Mouse (Mus musculus) liver, adult (tissue): ENCODE data around the gene Ppp2r5c.

Source experiments
- GATA4 ChIP-seq: IDR thresholded peaks from 2 replicates; pipeline ENCODE4 v1.6.1; 2014; ENCODE audit warnings: mild to moderate bottlenecking, low read length; ENCODE audit not compliant: insufficient replicate concordance

The Ppp2r5c gene

DNA sequence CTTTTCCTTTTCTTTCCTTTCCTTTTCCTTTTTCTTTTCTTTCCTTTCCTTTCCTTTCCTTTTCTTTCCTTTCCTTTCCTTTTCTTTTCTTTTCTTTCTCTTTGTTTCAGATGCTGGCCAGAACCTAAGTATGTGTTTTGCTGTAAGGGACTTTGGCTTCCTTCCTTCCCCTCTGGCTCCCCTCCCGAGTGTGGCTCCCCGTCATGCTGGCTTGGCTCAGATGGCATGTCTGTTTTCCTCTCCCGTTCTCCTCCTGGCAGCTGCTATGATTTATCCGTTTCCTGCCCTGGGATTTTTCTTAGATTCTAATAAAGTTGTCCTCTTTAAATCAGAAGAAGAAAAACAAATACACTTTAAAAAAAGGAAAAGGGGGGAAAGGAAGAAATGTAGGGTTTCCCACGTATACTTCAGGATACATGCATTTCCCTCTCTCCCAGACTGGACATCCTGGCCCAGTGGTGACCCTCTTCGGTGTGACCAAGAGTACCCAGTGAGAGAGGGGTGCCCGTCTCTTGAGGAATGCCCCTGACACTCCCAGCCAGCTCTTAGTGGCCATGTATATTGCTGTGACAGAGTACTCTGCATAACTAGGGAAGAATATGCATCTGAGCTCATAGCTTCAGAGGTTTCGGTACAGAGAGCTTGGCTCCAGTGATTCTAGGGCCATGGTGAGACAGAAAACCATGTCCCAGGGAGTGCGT lies 63.4 kb downstream of the Ppp2r5c start:
- no peak for TF ChIP-seq GATA4

DNA sequence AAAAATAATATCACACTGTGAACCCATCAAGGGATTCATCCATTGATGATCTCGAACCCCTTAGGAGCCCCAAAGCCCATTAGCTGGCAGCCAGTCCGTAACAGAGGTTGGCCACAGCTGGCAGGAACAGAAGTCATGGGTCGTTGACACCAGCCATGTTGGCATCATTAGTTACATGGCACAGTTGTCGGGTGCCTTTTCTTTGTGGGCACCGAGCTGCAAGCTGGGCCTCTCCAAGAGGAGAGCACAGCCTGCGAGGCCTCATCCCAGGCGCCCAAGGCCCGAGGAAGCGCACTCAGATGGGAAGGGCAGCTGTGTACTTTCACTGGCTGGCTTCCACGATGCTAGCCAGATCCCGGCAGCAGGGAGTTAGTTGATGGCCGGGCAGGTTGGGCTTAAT lies 64.3 kb downstream of the Ppp2r5c start:
- no peak for TF ChIP-seq GATA4

GRCm38 (mm10) chr12:110511856-110512433 lies 65.0 kb downstream of the Ppp2r5c start:
- no peak for TF ChIP-seq GATA4

DNA sequence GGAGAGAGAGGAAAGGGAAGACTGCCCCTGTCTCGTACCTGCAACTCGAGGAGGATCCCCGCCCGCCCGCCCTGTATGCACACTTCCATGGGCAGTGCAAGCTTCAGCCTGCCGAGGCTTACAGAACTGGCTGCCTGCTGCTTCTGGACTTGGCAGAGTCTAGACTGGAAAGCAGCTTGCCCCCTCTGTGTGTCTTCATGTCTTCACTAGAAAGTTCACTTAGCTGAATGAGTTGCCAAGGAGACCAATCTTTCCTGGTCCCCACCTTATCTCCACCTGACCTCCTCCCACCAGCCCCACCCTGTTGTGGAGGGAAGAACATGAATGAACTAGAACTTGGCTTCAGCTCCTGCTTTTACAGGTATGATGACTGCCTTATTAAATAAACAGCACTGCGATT lies 66.0 kb downstream of the Ppp2r5c start:
- no peak for TF ChIP-seq GATA4

DNA sequence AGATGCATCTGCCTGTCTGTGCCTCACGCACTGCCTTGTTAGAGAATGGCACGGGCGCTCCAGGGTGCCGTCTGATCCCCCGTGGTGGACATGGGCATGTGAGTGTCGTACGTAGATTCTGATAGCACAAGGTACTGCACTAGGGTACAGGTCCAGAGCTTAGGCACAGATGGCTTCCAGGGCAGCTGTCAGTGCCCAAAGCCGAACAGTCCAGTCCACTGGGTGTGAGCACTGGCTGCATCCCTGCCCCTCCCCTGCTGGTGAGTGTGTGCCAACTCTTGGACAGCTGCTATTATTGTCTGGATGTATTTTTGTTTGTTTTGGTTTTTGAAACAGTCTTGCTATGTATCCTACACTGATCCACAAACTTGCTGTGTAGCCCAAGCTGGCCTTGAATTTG lies 68.8 kb downstream of the Ppp2r5c start:
- TF ChIP-seq GATA4 = no peak

DNA sequence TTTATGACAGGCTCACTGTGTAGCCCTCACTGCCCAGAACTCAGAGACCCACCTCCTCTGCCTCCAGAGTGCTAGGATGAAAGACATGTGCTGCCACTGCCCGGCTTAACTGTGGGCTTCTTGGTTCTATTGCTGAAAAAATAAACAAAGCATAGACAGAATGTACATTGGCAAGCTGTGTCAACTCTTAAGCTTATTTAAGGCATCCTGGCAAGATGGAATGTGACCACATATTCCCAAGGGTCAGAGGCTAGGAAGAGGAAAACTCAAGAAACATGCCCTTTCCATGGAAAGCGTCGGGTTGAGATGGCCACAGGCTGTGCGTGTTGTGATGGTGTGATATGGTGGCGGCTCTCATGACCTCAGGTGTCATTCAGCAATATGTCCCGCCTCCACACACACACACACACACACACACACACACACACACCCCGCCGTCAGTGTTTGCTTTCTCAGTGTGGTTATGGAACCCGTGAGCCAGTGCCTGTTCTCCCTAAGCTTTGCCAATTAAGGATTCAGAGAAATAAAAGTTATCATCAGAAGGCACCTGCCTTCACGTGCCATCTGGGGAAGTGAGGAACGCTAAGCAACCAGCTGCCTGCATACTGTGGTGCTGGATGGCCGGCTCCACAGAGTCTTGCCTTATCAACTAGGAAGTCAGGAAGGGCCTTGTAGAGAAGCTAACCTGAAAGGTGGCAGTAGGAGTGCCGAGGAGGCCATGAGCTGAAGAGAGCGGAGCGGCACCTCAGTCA lies 73.5 kb downstream of the Ppp2r5c start:
- no peak for TF ChIP-seq GATA4

DNA sequence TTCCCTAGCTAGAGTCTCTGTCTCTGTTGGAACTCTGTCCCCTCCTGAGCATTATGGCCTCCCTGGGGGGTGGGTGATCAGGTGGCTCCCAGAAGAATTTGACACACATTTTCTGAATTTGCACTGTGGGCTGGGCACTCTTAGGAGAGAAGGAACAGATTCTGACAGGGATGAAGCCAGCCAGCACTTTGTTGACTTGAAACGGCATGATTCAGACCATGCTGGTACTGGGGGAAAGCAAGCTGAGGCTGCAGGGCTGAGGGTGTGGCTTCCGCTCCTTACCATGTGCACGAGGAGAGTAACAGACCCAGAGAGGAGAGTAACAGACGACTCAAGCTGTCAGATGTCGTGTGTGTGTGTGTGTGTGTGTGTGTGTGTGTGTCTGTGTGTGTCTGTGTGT lies 76.6 kb downstream of the Ppp2r5c start:
- no peak for TF ChIP-seq GATA4

DNA sequence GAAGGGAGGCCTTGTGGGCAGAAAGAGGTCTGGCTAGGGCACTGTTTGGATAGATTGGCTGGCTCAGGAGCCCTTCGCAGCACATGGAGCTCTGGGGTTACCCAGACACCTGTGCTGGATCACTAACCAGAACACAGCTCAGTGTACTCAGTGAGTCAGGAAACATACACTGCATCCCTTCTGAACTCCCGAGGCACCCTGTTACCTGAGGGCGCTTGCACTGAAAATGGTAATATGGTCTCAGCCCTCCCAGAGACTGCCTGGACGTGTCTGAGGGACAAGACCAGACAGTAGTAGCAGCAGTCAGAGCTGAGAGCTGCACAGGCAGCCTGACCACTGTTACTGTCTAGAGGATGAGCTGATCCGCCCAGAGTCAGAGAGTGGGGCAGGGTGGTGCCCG lies 85.8 kb downstream of the Ppp2r5c start:
- TF ChIP-seq GATA4 = no peak

DNA sequence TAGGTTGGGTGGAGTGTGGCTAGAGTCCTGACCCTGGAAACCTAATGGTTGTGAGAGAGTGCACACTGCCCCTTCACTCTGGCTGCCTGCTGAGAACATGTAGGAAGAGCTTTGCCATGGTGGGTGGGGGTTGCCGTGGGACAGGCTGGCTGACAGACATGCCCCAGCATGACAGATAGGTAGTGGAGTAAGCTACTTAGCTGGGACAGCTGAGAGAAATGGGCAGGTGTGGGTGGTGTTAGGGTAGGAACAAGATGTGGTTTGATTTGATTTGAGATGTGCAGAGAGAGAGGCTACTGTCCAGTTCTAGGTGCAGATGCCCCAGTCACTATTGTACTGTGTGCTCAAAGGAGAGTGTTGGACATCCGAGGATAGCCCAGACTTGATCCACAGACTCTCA lies 86.2 kb downstream of the Ppp2r5c start:
- TF ChIP-seq GATA4 = no peak

DNA sequence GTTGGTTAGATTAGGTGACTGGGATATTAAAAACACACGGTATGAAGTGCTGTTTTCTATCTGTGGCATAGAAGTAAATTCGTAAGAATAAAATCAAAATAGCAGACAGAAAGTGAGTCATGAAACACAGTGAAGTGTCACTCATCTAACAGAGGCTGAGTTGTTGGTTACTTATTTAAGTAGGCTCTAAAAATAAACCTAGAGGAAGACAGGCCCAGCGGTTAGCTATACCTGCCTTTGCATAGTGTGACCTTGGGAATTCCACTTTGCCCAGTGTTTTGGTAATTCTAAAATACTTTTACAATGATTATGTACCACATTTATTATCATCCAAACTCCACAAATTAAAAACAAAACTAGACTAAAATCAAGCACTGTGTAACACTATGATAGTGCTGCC lies 86.9 kb downstream of the Ppp2r5c start:
- TF ChIP-seq GATA4 = no peak

DNA sequence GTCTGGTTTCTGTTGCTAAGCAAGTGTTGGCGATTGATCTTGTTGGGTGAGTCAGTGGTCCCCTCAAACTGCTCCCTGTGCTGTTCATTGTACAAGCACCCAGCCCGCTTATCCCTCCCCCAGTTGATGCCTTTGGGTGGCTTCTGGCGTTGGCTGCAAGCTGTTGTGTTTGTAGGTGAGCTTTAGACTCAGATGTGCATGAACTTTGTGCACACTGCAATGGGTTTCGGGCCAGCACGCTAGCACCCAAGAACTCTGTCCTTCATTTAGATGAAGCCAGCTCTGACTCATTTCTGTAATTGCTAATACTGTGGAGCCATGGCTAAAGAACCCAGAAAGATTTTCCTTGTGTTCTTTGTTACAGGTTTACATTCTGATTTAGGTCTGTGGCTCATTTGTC lies 88.4 kb downstream of the Ppp2r5c start:
- no peak for TF ChIP-seq GATA4

GRCm38 (mm10) chr12:110537751-110538150 lies 90.8 kb downstream of the Ppp2r5c start:
- TF ChIP-seq GATA4 = no peak

DNA sequence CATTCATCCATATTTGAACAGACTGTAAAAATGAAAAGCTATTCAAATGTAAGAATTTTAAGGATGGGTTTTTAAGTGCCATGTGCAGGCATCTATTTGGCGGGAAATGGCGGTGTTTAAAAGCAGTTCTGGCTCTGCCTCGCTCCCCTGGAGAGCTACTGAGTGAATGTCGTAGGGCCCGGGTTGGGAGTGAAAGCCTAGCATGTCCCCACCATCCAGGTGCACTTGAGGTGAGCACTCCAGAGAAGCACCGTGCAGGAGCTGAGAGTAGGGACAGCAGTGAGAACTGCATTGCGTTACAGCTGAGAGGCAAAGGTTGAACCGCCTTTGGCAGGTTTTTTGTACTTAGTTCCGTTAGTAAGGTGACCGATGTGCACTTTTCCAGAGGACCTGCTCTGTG lies 92.4 kb downstream of the Ppp2r5c start:
- no peak for TF ChIP-seq GATA4

GRCm38 (mm10) chr12:110539798-110540197 lies 92.9 kb downstream of the Ppp2r5c start:
- TF ChIP-seq GATA4 = no peak

GRCm38 (mm10) chr12:110540273-110540672 lies 93.4 kb downstream of the Ppp2r5c start:
- no peak for TF ChIP-seq GATA4

- TF ChIP-seq GATA4 = no peak
These were observed 94.1 kb downstream of the Ppp2r5c start for GRCm38 (mm10) chr12:110541001-110541400.
